Mouse (Mus musculus) embryonic facial prominence, embryonic 13.5 days (tissue): ENCODE data around the gene Tex35. TPM values are rescaled to one million over a fixed set of nuclear protein-coding genes. Genes with fewer than 3 reads are reported as not detected.

Source experiments
- ATAC-seq: fragments of 200-750 bp; cut with Nextera tagmentation; 2 replicates; pipeline ENCODE4 v1.8.0; 2017; ENCODE audit warnings: low read depth; ENCODE audit not compliant: insufficient number of reproducible peaks, insufficient read depth, low FRiP score, low TSS enrichment
- H3K27ac ChIP-seq: fragments of 300-500 bp; sonication (generic); 2 replicates; pipeline ENCODE4 v1.5.1; 2015; ENCODE audit warnings: moderate library complexity, mild to moderate bottlenecking, inconsistent platforms
- H3K27me3 ChIP-seq: fragments of 300-500 bp; sonication (generic); 2 replicates; pipeline ENCODE4 v1.6.1; 2015; ENCODE audit warnings: mild to moderate bottlenecking, inconsistent platforms
- H3K36me3 ChIP-seq: fragments of 300-500 bp; sonication (generic); 2 replicates; pipeline ENCODE4 v1.6.1; 2015; ENCODE audit warnings: mild to moderate bottlenecking, inconsistent platforms
- H3K4me1 ChIP-seq: fragments of 300-500 bp; sonication (generic); 2 replicates; pipeline ENCODE4 v1.6.1; 2015; ENCODE audit warnings: inconsistent platforms
- H3K4me2 ChIP-seq: fragments of 300-500 bp; sonication (generic); 2 replicates; pipeline ENCODE4 v1.6.1; 2015; ENCODE audit warnings: moderate library complexity, mild to moderate bottlenecking, inconsistent platforms
- H3K4me3 ChIP-seq: fragments of 300-500 bp; sonication (generic); 2 replicates; pipeline ENCODE4 v1.5.1; 2015; ENCODE audit warnings: mild to moderate bottlenecking, inconsistent platforms
- H3K9ac ChIP-seq: fragments of 300-500 bp; sonication (generic); 2 replicates; pipeline ENCODE4 v1.6.1; 2015; ENCODE audit warnings: mild to moderate bottlenecking, inconsistent platforms
- H3K9me3 ChIP-seq: fragments of 300-500 bp; sonication (generic); 2 replicates; pipeline ENCODE4 v1.6.1; 2016; ENCODE audit warnings: inconsistent platforms
- WGBS: fragments of 180-500 bp; shearing (Covaris S2); methylation state at CpG from one replicate; pipeline ENCODE4 v1.1.7; 2015; ENCODE audit warnings: mixed read lengths; 5-methylcytosine and 5-hydroxymethylcytosine counted together
- polyA plus RNA-seq: library from polyadenylated mRNA; unstranded; fragments of >200 nt; fragmentation: Nextera tagmentation; extraction: Ambion mirVana; gene quantifications from 2 replicates; pipeline ENCODE4 v1.2.1, GENCODE M21; 2015

Tex35 gene
- polyA plus RNA-seq, 1 experiment from 2014 or later, result not detected

GRCm38 (mm10) chr1:157063318-157064115, 45.0 kb downstream of the Tex35 start:
- no peak for ATAC-seq
- H3K27me3 ChIP-seq, result no peaks in the 10 kb centered on the region
- peaks cover 22% of the 10 kb centered on the region for H3K4me1 ChIP-seq
- H3K27ac ChIP-seq, result peak overlapping the region; percentile 55; the same call in 1 of the 2 replicates
- no peak overlapping the region for H3K9ac ChIP-seq
- no peaks in the 10 kb centered on the region for H3K36me3 ChIP-seq
- H3K4me2 ChIP-seq, result no peak overlapping the region
- no peaks in the 10 kb centered on the region for H3K9me3 ChIP-seq
- no peak overlapping the region for H3K4me3 ChIP-seq
- WGBS, result 29% methylated on average over 13 of the region's 13 CpGs

- no peak for ATAC-seq
- Histone ChIP-seq H3K4me3 (no peak overlapping the region), H3K4me2 (no peak overlapping the region), H3K9me3 (no peaks in the 10 kb centered on the region), H3K27me3 (no peaks in the 10 kb centered on the region), H3K27ac (no peak overlapping the region), H3K36me3 (no peaks in the 10 kb centered on the region), H3K9ac (no peak overlapping the region), H3K4me1 (peaks cover 22% of the 10 kb centered on the region)
- WGBS, result 74% methylated on average over 5 of the region's 5 CpGs
These were observed 46.0 kb downstream of the Tex35 start for GRCm38 (mm10) chr1:157062445-157062825.

GRCm38 (mm10) chr1:157061800-157062444, 46.6 kb downstream of the Tex35 start:
- Histone ChIP-seq H3K27me3 (no peaks in the 10 kb centered on the region), H3K4me1 (peaks cover 22% of the 10 kb centered on the region), H3K9me3 (no peaks in the 10 kb centered on the region), H3K4me2 (no peak overlapping the region), H3K9ac (no peak overlapping the region), H3K36me3 (no peaks in the 10 kb centered on the region), H3K4me3 (no peak overlapping the region), H3K27ac (no peak overlapping the region)
- no peak for ATAC-seq
- 89% methylated on average over 10 of the region's 10 CpGs for WGBS

DNA sequence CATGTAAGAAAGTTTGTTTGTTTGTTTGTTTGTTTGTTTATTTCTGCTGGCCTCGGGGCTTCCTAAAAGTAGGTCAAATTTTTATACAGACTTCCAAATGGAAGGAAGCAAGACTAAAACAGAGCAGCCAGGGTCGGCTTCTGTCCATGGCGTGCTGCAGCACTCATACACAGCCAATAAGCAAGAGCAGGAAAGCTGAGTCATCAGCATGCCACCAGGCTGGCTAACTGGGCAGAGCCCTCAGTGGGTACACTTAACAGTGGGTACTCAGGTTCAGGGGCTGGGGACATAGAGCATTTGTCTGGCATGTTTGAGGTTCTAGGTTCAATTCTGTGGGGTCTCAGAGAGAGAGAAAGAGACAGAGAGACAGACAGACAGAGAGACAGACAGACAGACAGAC, 47.3 kb downstream of the Tex35 start:
- Histone ChIP-seq H3K4me3 (no peak overlapping the region), H3K9me3 (no peaks in the 10 kb centered on the region), H3K27ac (no peak overlapping the region), H3K27me3 (no peaks in the 10 kb centered on the region), H3K36me3 (no peaks in the 10 kb centered on the region), H3K9ac (no peak overlapping the region), H3K4me1 (peaks cover 28% of the 10 kb centered on the region), H3K4me2 (no peak overlapping the region)
- no peak for ATAC-seq
- WGBS, result 74% methylated on average over 3 of the region's 3 CpGs

GRCm38 (mm10) chr1:157060441-157061135, 47.9 kb downstream of the Tex35 start:
- Histone ChIP-seq H3K36me3 (no peaks in the 10 kb centered on the region), H3K9me3 (no peaks in the 10 kb centered on the region), H3K27ac (no peak overlapping the region), H3K4me2 (no peak overlapping the region), H3K27me3 (no peaks in the 10 kb centered on the region), H3K4me3 (no peak overlapping the region), H3K9ac (no peak overlapping the region), H3K4me1 (peaks cover 26% of the 10 kb centered on the region)
- ATAC-seq, result no peak
- WGBS, result 85% methylated on average over 12 of the region's 12 CpGs

DNA sequence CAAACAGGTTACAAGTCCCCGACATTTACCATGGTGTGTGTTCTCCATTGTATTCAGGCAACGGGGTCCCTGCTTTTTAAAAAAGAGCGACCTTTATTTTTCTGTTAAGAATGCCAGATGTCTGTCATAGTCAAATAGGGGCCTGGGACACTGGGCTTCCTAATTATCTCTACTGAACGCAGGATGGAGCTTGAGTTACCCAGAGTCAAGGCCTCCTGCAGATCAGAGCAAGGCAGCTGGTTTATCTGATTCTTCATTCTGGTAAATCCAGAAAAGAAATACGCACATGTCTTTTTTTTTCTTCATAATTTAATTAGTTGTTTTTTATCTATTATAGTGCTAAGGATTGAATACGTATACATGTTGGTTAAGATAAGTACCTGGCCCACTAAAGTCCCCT, 52.6 kb downstream of the Tex35 start:
- H3K36me3 ChIP-seq, result no peaks in the 10 kb centered on the region
- no peak overlapping the region for H3K4me3 ChIP-seq
- H3K27ac ChIP-seq, result no peak overlapping the region
- no peak for ATAC-seq
- H3K4me1 ChIP-seq, result peaks cover 17% of the 10 kb centered on the region
- H3K9me3 ChIP-seq, result no peaks in the 10 kb centered on the region
- no peaks in the 10 kb centered on the region for H3K27me3 ChIP-seq
- no peak overlapping the region for H3K9ac ChIP-seq
- H3K4me2 ChIP-seq, result no peak overlapping the region
- WGBS, result 46% methylated on average over 6 of the region's 6 CpGs

DNA sequence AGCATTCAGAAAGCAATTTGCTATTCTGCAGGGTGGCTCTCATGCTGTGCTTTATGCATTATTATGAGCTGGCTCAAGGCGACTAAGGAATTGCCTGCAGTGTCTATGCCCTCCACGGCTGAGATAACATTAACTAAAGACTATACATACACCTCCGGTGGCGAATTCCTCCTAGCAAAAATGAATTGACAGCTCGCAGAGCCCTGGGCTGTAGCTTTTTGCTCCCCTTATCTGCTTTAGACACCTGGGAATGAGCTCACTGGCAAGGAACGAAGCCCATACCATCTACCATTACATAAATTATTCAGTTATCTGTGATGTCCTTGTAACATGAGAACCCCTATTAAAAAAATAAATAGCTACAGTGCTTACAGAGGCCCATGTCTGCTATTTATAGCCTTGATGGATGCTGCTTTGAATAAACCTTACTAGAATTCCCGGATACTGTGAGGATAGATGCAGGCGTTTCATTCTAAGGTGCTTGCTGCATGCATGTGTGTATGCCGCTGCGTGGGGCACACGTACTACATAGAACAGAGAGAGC, 53.1 kb downstream of the Tex35 start:
- Histone ChIP-seq H3K9me3 (no peaks in the 10 kb centered on the region), H3K9ac (no peak overlapping the region), H3K4me1 (peaks cover 19% of the 10 kb centered on the region), H3K4me2 (no peak overlapping the region), H3K36me3 (no peaks in the 10 kb centered on the region), H3K4me3 (no peak overlapping the region), H3K27ac (no peak overlapping the region), H3K27me3 (no peaks in the 10 kb centered on the region)
- WGBS, result 54% methylated on average over 11 of the region's 11 CpGs
- no peak for ATAC-seq

GRCm38 (mm10) chr1:157054659-157055058, 53.8 kb downstream of the Tex35 start:
- H3K36me3 ChIP-seq, result no peaks in the 10 kb centered on the region
- H3K27ac ChIP-seq, result no peak overlapping the region
- 86% methylated on average over 7 of the region's 7 CpGs for WGBS
- H3K4me1 ChIP-seq, result peaks cover 19% of the 10 kb centered on the region
- no peaks in the 10 kb centered on the region for H3K9me3 ChIP-seq
- no peaks in the 10 kb centered on the region for H3K27me3 ChIP-seq
- H3K4me3 ChIP-seq, result no peak overlapping the region
- H3K9ac ChIP-seq, result no peak overlapping the region
- ATAC-seq, result no peak
- H3K4me2 ChIP-seq, result no peak overlapping the region

GRCm38 (mm10) chr1:157049886-157050285, 58.6 kb downstream of the Tex35 start:
- peaks cover 21% of the 10 kb centered on the region for H3K4me1 ChIP-seq
- H3K9me3 ChIP-seq, result no peaks in the 10 kb centered on the region
- WGBS, result 83% methylated on average over 2 of the region's 2 CpGs

More at GRCm38 (mm10) chr1:157049886-157050285, 58.6 kb downstream of the Tex35 start:
- Histone ChIP-seq H3K36me3 (no peaks in the 10 kb centered on the region), H3K4me2 (no peak overlapping the region), H3K27ac (no peak overlapping the region), H3K4me3 (no peak overlapping the region), H3K9ac (no peak overlapping the region), H3K27me3 (no peaks in the 10 kb centered on the region)
- ATAC-seq, result no peak
